Mouse (Mus musculus): Measurements from ENCODE around the gene Eml5. TPM values are rescaled to one million over a fixed set of nuclear protein-coding genes. Genes with fewer than 3 reads are reported as not detected.
A peak's percentile ranks its signal among the peaks of the same experiment; 100 is the strongest.

Gene Eml5
- polyA plus RNA-seq, 1 experiment from 2014 or later = 7.6 TPM

DNA sequence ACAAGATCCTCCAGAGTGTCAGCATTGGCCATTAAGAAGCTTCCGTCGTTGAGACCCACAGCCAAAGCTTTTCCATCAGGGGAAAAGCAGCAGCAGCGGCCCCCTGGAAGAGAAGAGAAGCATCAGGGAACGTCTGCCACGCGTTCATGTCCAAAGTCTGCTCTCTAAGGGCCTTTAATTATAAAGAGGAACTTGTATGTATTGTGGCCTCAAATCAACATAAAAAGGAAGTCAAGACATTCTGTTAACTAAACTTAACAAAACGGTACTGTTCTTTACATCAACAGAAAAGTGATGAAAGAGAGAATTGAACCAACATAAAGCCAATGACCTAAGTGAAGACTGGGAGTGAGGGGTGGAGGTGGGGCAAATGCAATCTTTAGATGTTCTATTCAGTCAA is 70.2 kb downstream of the Eml5 start:
- H3K27ac ChIP-seq = no peak overlapping the region
- no peaks in the 10 kb centered on the region for H3K4me1 ChIP-seq (replicated peaks)
- ATAC-seq = no peak
- H3K9ac ChIP-seq = no peak overlapping the region
- WGBS = 76% methylated on average over 7 of the region's 7 CpGs
- no peak overlapping the region for H3K4me3 ChIP-seq (replicated peaks)
- no peaks in the 10 kb centered on the region for H3K9me3 ChIP-seq
- H3K27me3 ChIP-seq (replicated peaks) = no peaks in the 10 kb centered on the region
- no peaks in the 10 kb centered on the region for H3K36me3 ChIP-seq
- no peak overlapping the region for H3K4me2 ChIP-seq (replicated peaks)

- no peaks in the 10 kb centered on the region for H3K9me3 ChIP-seq
- H3K4me3 ChIP-seq (replicated peaks) = no peak overlapping the region
- H3K4me1 ChIP-seq (replicated peaks) = no peaks in the 10 kb centered on the region
- no peak overlapping the region for H3K27ac ChIP-seq
- no peak overlapping the region for H3K4me2 ChIP-seq (replicated peaks)
- ATAC-seq = no peak
- no peaks in the 10 kb centered on the region for H3K27me3 ChIP-seq (replicated peaks)
- H3K36me3 ChIP-seq = no peaks in the 10 kb centered on the region
- 79% methylated on average over 2 of the region's 2 CpGs for WGBS
- no peak overlapping the region for H3K9ac ChIP-seq
Measured at GRCm38 (mm10) chr12:98820781-98821180, 80.5 kb downstream of the Eml5 start.

DNA sequence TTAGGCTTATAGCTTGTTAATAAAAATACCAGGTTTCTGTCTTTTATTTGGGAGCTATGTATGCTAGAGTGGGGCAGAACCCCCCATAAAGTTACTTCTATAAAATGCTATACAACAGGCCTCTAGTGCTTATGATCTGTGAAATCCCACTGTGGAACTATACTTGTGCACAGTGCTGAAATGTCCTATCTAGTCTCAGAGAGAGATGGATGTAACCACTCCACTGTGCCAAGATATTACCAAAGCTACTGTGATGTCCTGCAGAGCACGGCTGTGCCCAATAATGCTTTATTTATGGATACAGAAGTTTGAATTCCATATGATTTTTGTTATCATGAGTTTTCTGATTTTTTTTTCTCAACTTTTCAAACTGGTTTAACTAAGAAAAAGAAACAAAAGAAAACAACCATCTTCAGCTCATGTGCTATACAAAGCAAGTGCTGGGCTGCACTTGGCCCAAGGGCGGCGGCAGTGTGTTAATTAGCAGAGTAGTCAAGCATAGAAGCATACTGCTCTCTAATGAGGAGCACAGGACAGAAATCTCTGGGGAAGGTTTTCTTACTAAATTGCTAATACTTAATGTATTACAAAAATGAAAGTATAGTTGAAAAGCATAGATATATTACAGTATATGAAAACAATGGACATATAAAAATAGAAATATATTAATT is 97.1 kb downstream of the Eml5 start:
- no peak overlapping the region for H3K27ac ChIP-seq
- no peaks in the 10 kb centered on the region for H3K36me3 ChIP-seq
- no peak for ATAC-seq
- no peaks in the 10 kb centered on the region for H3K9me3 ChIP-seq
- no peak overlapping the region for H3K4me3 ChIP-seq (replicated peaks)
- H3K4me2 ChIP-seq (replicated peaks) = no peak overlapping the region
- no peaks in the 10 kb centered on the region for H3K4me1 ChIP-seq (replicated peaks)
- H3K9ac ChIP-seq = no peak overlapping the region
- H3K27me3 ChIP-seq (replicated peaks) = no peaks in the 10 kb centered on the region
- WGBS = 86% methylated on average over 3 of the region's 3 CpGs

- H3K9me3 ChIP-seq = no peaks in the 10 kb centered on the region
- no peak overlapping the region for H3K9ac ChIP-seq
- H3K4me1 ChIP-seq (replicated peaks) = no peaks in the 10 kb centered on the region
- no peak for ATAC-seq
- no peak overlapping the region for H3K27ac ChIP-seq
- WGBS = 66% methylated on average over 3 of the region's 3 CpGs
- H3K4me2 ChIP-seq (replicated peaks) = no peak overlapping the region
- H3K4me3 ChIP-seq (replicated peaks) = no peak overlapping the region
- H3K36me3 ChIP-seq = no peaks in the 10 kb centered on the region
- H3K27me3 ChIP-seq (replicated peaks) = no peaks in the 10 kb centered on the region
Measured at GRCm38 (mm10) chr12:98802245-98802644, 99.0 kb downstream of the Eml5 start.

DNA sequence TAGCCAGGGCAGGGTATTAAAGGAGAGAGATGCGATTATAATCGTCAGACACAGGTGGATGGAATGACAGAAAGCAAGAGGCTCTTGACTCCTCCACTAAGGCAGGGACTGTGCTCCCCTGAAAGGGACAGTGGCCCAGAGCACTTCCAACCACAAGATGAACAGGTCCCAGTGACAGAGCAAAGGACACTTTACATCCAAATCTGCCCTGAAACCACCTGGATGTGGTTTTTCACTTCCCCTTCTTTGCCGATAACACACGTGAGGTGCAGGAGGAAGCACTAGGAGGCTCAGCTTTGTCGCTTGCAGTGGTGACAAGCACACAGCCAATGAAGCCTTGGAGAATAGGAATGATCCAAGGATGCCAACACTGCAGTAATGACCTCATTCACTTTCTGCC is 101.0 kb downstream of the Eml5 start:
- Histone ChIP-seq H3K36me3 (no peaks in the 10 kb centered on the region), H3K4me1 (replicated peaks) (no peaks in the 10 kb centered on the region), H3K27ac (no peak overlapping the region), H3K9me3 (no peaks in the 10 kb centered on the region), H3K4me2 (replicated peaks) (no peak overlapping the region), H3K27me3 (replicated peaks) (no peaks in the 10 kb centered on the region), H3K4me3 (replicated peaks) (no peak overlapping the region), H3K9ac (no peak overlapping the region)
- 88% methylated on average over 5 of the region's 5 CpGs for WGBS
- no peak for ATAC-seq

- Histone ChIP-seq H3K27me3 (replicated peaks) (no peaks in the 10 kb centered on the region), H3K36me3 (peaks cover 5% of the 10 kb centered on the region), H3K4me2 (replicated peaks) (no peak overlapping the region), H3K4me1 (replicated peaks) (no peaks in the 10 kb centered on the region), H3K9ac (no peak overlapping the region), H3K9me3 (no peaks in the 10 kb centered on the region), H3K4me3 (replicated peaks) (no peak overlapping the region), H3K27ac (no peak overlapping the region)
- no peak for ATAC-seq
- WGBS = 93% methylated on average over 3 of the region's 3 CpGs
Measured at GRCm38 (mm10) chr12:98795731-98796318, 105.5 kb downstream of the Eml5 start.

- H3K4me2 ChIP-seq (replicated peaks) = no peak overlapping the region
- ATAC-seq = no peak
- no peaks in the 10 kb centered on the region for H3K9me3 ChIP-seq
- WGBS = 95% methylated on average over 1 of the region's 1 CpGs
- H3K9ac ChIP-seq = no peak overlapping the region
- no peaks in the 10 kb centered on the region for H3K27me3 ChIP-seq (replicated peaks)
- no peaks in the 10 kb centered on the region for H3K4me1 ChIP-seq (replicated peaks)
- no peak overlapping the region for H3K27ac ChIP-seq
- H3K36me3 ChIP-seq = peaks cover 27% of the 10 kb centered on the region
- no peak overlapping the region for H3K4me3 ChIP-seq (replicated peaks)
Measured at GRCm38 (mm10) chr12:98784251-98784650, 117.0 kb downstream of the Eml5 start.

DNA sequence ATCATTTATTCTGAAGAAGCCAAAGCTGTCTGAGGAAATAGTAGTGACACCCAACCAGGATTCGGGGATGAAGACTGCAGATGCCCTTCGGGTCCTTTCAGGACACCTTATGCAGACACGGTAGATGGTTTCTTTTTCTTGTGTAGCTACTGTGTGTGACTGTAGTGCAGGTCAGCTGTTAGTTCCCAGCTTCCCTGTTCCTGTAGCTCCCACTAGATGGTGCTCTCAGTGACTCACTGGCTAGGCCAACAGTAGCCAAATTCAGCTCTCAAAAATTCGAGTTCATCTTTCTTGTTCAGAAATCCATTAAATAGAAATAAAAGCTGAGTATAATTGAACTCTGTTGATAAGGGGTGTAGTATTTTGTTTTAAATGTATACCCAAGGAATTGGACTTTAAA is 122.1 kb downstream of the Eml5 start:
- Histone ChIP-seq H3K36me3 (peaks cover 24% of the 10 kb centered on the region), H3K27ac (no peak overlapping the region), H3K4me2 (replicated peaks) (no peak overlapping the region), H3K27me3 (replicated peaks) (no peaks in the 10 kb centered on the region), H3K9ac (no peak overlapping the region), H3K9me3 (no peaks in the 10 kb centered on the region), H3K4me3 (replicated peaks) (no peak overlapping the region), H3K4me1 (replicated peaks) (no peaks in the 10 kb centered on the region)
- no peak for ATAC-seq
- 84% methylated on average over 4 of the region's 4 CpGs for WGBS

DNA sequence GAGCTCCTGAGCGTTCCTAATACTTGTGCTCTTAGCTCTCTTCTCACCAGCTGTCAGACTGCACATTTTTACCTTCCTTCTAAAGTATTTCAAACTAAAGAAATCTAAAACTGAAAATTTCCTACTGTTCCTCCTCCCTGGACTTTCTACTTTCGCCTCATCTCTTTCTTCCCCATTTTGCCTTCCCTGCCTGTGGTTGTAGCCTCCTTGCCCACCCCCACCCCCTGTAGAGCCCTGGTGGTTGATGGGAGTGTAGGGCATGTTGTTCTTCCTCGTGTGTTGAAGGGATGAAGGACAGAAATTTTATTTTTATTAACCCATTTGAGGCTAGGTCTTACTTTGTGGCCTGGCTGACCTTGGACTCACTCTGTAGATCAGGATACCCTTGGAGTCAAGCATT is 123.8 kb downstream of the Eml5 start:
- ATAC-seq = no peak
- H3K27me3 ChIP-seq (replicated peaks) = no peaks in the 10 kb centered on the region
- no peak overlapping the region for H3K4me3 ChIP-seq (replicated peaks)
- no peak overlapping the region for H3K27ac ChIP-seq
- no peak overlapping the region for H3K4me2 ChIP-seq (replicated peaks)
- H3K9ac ChIP-seq = no peak overlapping the region
- 69% methylated on average over 3 of the region's 3 CpGs for WGBS
- peaks cover 20% of the 10 kb centered on the region for H3K36me3 ChIP-seq
- H3K4me1 ChIP-seq (replicated peaks) = no peaks in the 10 kb centered on the region
- H3K9me3 ChIP-seq = no peaks in the 10 kb centered on the region

DNA sequence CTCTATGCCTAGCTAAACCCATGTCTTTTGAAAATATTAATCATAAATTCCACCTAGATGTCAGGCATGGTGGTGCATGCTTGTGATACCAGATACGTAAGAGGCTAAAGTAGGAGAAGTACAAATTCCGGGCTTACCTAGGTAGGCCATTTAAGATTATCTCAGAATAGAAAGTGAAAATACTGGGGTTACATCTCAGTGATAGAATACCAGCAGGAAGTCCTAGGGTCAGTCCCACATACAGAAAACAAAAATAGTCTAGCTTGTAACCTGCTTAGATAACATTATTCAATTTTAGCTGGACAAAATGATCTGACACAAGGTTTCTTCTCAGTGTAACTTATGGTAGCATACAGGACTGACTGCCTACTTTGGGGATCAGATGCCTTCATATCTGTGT is 135.0 kb downstream of the Eml5 start:
- H3K27me3 ChIP-seq (replicated peaks) = no peaks in the 10 kb centered on the region
- H3K9ac ChIP-seq = no peak overlapping the region
- H3K4me1 ChIP-seq (replicated peaks) = no peaks in the 10 kb centered on the region
- no peaks in the 10 kb centered on the region for H3K9me3 ChIP-seq
- ATAC-seq = no peak
- 91% methylated on average over 2 of the region's 2 CpGs for WGBS
- no peak overlapping the region for H3K4me2 ChIP-seq (replicated peaks)
- no peak overlapping the region for H3K27ac ChIP-seq
- H3K4me3 ChIP-seq (replicated peaks) = no peak overlapping the region
- H3K36me3 ChIP-seq = peaks cover 15% of the 10 kb centered on the region; the same call in 1 of the 2 replicates

DNA sequence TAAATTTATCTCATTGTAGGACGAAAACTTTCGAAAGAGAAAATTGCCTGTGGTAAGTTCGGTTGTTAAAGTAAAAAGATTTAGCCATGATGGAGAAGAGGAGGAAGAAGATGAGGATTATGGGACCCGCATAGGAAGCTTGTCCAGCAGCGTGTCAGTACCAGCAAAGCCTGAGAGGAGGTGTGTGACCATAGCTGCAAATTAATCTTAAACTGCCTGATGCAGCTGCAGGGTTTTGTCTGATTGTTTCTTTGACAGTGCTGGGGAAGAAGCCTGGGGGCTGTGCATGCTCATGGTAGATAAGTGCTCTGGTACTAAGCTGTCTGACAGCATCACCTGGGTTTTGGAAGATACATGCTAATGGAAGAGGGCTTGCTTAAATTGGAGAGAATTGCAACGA is 141.6 kb downstream of the Eml5 start:
- 89% methylated on average over 6 of the region's 6 CpGs for WGBS
- peaks cover 6% of the 10 kb centered on the region; the same call in 1 of the 2 replicates for H3K36me3 ChIP-seq

DNA sequence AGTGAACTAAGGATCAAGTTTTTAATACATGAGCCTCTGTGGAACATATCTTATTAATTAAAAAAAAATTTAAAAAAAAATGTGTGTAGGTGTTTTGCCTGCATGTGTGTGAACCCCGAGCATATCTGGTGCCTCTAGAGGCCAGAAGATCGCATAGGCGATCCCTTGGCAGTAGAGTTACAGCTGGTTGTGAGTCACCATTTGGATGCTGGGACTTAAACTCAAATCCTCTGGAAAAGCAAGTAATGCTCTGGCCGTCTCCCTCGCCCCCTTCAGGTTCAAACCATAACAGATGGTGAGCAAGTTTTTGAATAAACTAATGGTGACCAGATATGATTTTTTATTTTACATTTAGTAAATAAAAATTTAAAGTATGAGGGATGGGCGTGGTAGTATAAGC is 143.6 kb downstream of the Eml5 start:
- Histone ChIP-seq H3K9ac (no peak overlapping the region), H3K4me1 (replicated peaks) (no peaks in the 10 kb centered on the region), H3K9me3 (no peaks in the 10 kb centered on the region), H3K4me2 (replicated peaks) (no peak overlapping the region), H3K27ac (no peak overlapping the region), H3K4me3 (replicated peaks) (no peak overlapping the region), H3K36me3 (peaks cover 6% of the 10 kb centered on the region; the same call in 1 of the 2 replicates), H3K27me3 (replicated peaks) (no peaks in the 10 kb centered on the region)
- WGBS = 90% methylated on average over 6 of the region's 6 CpGs
- ATAC-seq = no peak

More for the DNA sequence above, 141.6 kb downstream of the Eml5 start:
- no peaks in the 10 kb centered on the region for H3K4me1 ChIP-seq (replicated peaks)
- H3K9ac ChIP-seq = no peak overlapping the region
- no peak overlapping the region for H3K4me3 ChIP-seq (replicated peaks)
- H3K27ac ChIP-seq = no peak overlapping the region
- H3K27me3 ChIP-seq (replicated peaks) = no peaks in the 10 kb centered on the region
- no peak for ATAC-seq
- no peak overlapping the region for H3K4me2 ChIP-seq (replicated peaks)
- no peaks in the 10 kb centered on the region for H3K9me3 ChIP-seq

DNA sequence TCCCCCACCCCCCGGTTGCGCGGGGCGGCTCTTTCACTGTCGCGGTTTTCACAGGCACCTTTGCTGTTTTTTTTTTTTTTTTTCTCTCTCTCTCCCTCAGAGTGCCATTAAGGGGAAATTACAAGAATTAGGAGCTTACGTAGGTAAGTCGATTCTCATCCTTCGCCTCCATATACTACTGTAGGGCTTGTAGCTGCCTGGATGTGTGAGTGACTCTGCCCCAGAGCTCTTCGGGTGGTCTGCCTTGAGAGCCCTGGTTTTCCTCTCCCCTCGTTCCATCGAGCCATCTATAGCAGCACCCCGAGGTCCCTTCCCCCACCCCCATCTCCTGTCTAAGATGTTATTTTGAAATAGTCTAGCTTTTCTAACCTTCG is 153.9 kb downstream of the Eml5 start:
- H3K4me1 ChIP-seq (replicated peaks) = peaks cover 8% of the 10 kb centered on the region; the same call in 1 of the 2 replicates
- H3K4me3 ChIP-seq (replicated peaks) = peak overlapping the region; percentile 94
- no peaks in the 10 kb centered on the region for H3K9me3 ChIP-seq
- peak; percentile 52 for ATAC-seq
- H3K27me3 ChIP-seq (replicated peaks) = no peaks in the 10 kb centered on the region
- no peaks in the 10 kb centered on the region for H3K36me3 ChIP-seq
- H3K4me2 ChIP-seq (replicated peaks) = peak overlapping the region; percentile 62
- H3K9ac ChIP-seq = peak overlapping the region; percentile 91
- WGBS = 1% methylated on average over 14 of the region's 14 CpGs
- peak overlapping the region; percentile 86 for H3K27ac ChIP-seq
